Mouse (Mus musculus) hindbrain, embryonic 15.5 days (tissue): Measurements from ENCODE around the gene Ppm1k. TPM values are rescaled to one million over a fixed set of nuclear protein-coding genes. Genes with fewer than 3 reads are reported as not detected.

Experiments used
- polyA plus RNA-seq: library from polyadenylated mRNA; unstranded; fragments of >200 nt; fragmentation: Nextera tagmentation; extraction: Ambion mirVana; gene quantifications from 2 replicates; pipeline ENCODE4 v1.2.1, GENCODE M21; 2015

Ppm1k gene
- polyA plus RNA-seq, 1 experiment from 2014 or later: 5.3 TPM

Other genes with a start within 250 kb of the Ppm1k start
- not detected in 2 replicates for gene Vmn1r16, start 206.0 kb downstream of the Ppm1k start, polyA plus RNA-seq
- gene Vmn1r17, start 171.7 kb downstream of the Ppm1k start, polyA plus RNA-seq: not detected in 2 replicates
- not detected in 2 replicates for gene Vmn1r18, start 139.7 kb downstream of the Ppm1k start, polyA plus RNA-seq
- gene Vmn1r19, start 131.7 kb downstream of the Ppm1k start, polyA plus RNA-seq: not detected in 2 replicates
- gene Vmn1r20, start 106.5 kb downstream of the Ppm1k start, polyA plus RNA-seq: not detected in 2 replicates
- 1.1 and 1.3 TPM in 2 replicates for gene Herc6, start 45.5 kb upstream of the Ppm1k start, polyA plus RNA-seq
- 17.2 and 18.0 TPM in 2 replicates for gene Pyurf, start 156.6 kb upstream of the Ppm1k start, polyA plus RNA-seq
- 76.7 and 86.3 TPM in 2 replicates for gene Lancl2, start 167.1 kb upstream of the Ppm1k start, polyA plus RNA-seq